Mouse (Mus musculus) megakaryocyte progenitor cell, adult 5-6 weeks (primary cell): ENCODE results near the gene 4930430A15Rik. TPM values are rescaled to one million over a fixed set of nuclear protein-coding genes. Genes with fewer than 3 reads are reported as not detected.

Experiments used
- ATAC-seq: replicated peaks from 2 replicates; pipeline ENCODE4 v1.8.0; 2016; ENCODE audit warnings: mild to moderate bottlenecking, moderate TSS enrichment, inconsistent platforms; ENCODE audit not compliant: poor library complexity
- total RNA-seq, 2 experiments: library from RNA; stranded (forward) in 1 of 2; stranded (reverse) in 1 of 2; fragments of 157-497, 149-512 nt in 1 of 2; fragments of 200-1000 nt in 1 of 2; gene quantifications; 2 replicates each; pipeline versions ENCODE4 v1.2.3 to v1.2.4; 2015 to 2017

The 4930430A15Rik gene
- not detected in 2 replicates for total RNA-seq (2015)
- not detected in 2 replicates for total RNA-seq (2017)

GRCm38 (mm10) chr2:111229502-111229901, at the start of gene 4930430A15Rik:
TSS of gene 4930430A15Rik (minus strand) at chr2:111229602.
- no peak for ATAC-seq

- ATAC-seq: no peak
These were observed 44.6 kb upstream of the 4930430A15Rik start, which contains the start of gene Olfr1277 for GRCm38 (mm10) chr2:111274006-111274405. TSS of gene Olfr1277 (minus strand) at chr2:111274106.

GRCm38 (mm10) chr2:111254216-111254615, 24.8 kb upstream of the 4930430A15Rik start, which contains the start of gene Olfr1276:
TSS of gene Olfr1276 (plus strand) at chr2:111254516.
- ATAC-seq: no peak

GRCm38 (mm10) chr2:111235186-111235585, 5.8 kb upstream of the 4930430A15Rik start, which contains the start of gene Olfr1275:
TSS of gene Olfr1275 (minus strand) at chr2:111235286.
- no peak for ATAC-seq

- no peak for ATAC-seq
These were observed 47.3 kb downstream of the 4930430A15Rik start for GRCm38 (mm10) chr2:111182068-111182467.

- no peak for ATAC-seq
These were observed 76.6 kb downstream of the 4930430A15Rik start, which contains the start of gene Gm15130 for GRCm38 (mm10) chr2:111152836-111153235. TSS of gene Gm15130 (minus strand) at chr2:111152936.

GRCm38 (mm10) chr2:111135739-111136138, 93.7 kb downstream of the 4930430A15Rik start:
- ATAC-seq: no peak

Other genes with a start within 250 kb of the 4930430A15Rik start
- gene Gm13941, start 123.6 kb downstream of the 4930430A15Rik start, total RNA-seq (2015): not detected in 2 replicates
- gene Gm13941, start 123.6 kb downstream of the 4930430A15Rik start, total RNA-seq (2017): not detected in 2 replicates
- gene Gm15130, start 76.7 kb downstream of the 4930430A15Rik start, total RNA-seq (2015): not detected in 2 replicates
- not detected in 2 replicates for gene Gm15130, start 76.7 kb downstream of the 4930430A15Rik start, total RNA-seq (2017)
- gene Olfr1275, start 5.7 kb upstream of the 4930430A15Rik start, total RNA-seq (2015): not detected in 2 replicates
- gene Olfr1275, start 5.7 kb upstream of the 4930430A15Rik start, total RNA-seq (2017): not detected in 2 replicates
- not detected in 2 replicates for gene Olfr1276, start 24.9 kb upstream of the 4930430A15Rik start, total RNA-seq (2015)
- not detected in 2 replicates for gene Olfr1276, start 24.9 kb upstream of the 4930430A15Rik start, total RNA-seq (2017)
- not detected in 2 replicates for gene Olfr1277, start 44.5 kb upstream of the 4930430A15Rik start, total RNA-seq (2015)
- not detected in 2 replicates for gene Olfr1277, start 44.5 kb upstream of the 4930430A15Rik start, total RNA-seq (2017)
- gene Olfr1278, start 60.5 kb upstream of the 4930430A15Rik start, total RNA-seq (2015): not detected in 2 replicates
- not detected in 2 replicates for gene Olfr1278, start 60.5 kb upstream of the 4930430A15Rik start, total RNA-seq (2017)
- gene Olfr1279, start 71.0 kb upstream of the 4930430A15Rik start, total RNA-seq (2015): not detected in 2 replicates
- not detected in 2 replicates for gene Olfr1279, start 71.0 kb upstream of the 4930430A15Rik start, total RNA-seq (2017)
- gene Olfr1280, start 84.4 kb upstream of the 4930430A15Rik start, total RNA-seq (2015): not detected in 2 replicates
- not detected in 2 replicates for gene Olfr1280, start 84.4 kb upstream of the 4930430A15Rik start, total RNA-seq (2017)
- not detected in 2 replicates for gene Olfr1281, start 96.9 kb upstream of the 4930430A15Rik start, total RNA-seq (2015)
- not detected in 2 replicates for gene Olfr1281, start 96.9 kb upstream of the 4930430A15Rik start, total RNA-seq (2017)
- gene Olfr1282, start 106.5 kb upstream of the 4930430A15Rik start, total RNA-seq (2015): not detected in 2 replicates
- not detected in 2 replicates for gene Olfr1282, start 106.5 kb upstream of the 4930430A15Rik start, total RNA-seq (2017)
- gene Olfr1283, start 137.2 kb upstream of the 4930430A15Rik start, total RNA-seq (2015): not detected in 2 replicates
- gene Olfr1283, start 137.2 kb upstream of the 4930430A15Rik start, total RNA-seq (2017): not detected in 2 replicates
- gene Olfr1284, start 145.9 kb upstream of the 4930430A15Rik start, total RNA-seq (2015): not detected in 2 replicates
- not detected in 2 replicates for gene Olfr1284, start 145.9 kb upstream of the 4930430A15Rik start, total RNA-seq (2017)
- gene Olfr1286, start 193.5 kb upstream of the 4930430A15Rik start, total RNA-seq (2015): not detected in 2 replicates
- gene Olfr1286, start 193.5 kb upstream of the 4930430A15Rik start, total RNA-seq (2017): not detected in 2 replicates
- not detected in 2 replicates for gene Olfr1287, start 219.5 kb upstream of the 4930430A15Rik start, total RNA-seq (2015)
- gene Olfr1287, start 219.5 kb upstream of the 4930430A15Rik start, total RNA-seq (2017): not detected in 2 replicates
- not detected in 2 replicates for gene Olfr1288, start 244.5 kb upstream of the 4930430A15Rik start, total RNA-seq (2015)
- gene Olfr1288, start 244.5 kb upstream of the 4930430A15Rik start, total RNA-seq (2017): not detected in 2 replicates